Mouse (Mus musculus): ENCODE measurements around the gene Tssk3.
"Not testable (repeated sequence)": the region's sequence is repeated elsewhere in the genome, so short reads cannot be mapped to it uniquely, and the experiment has no call there.

Tssk3 gene

DNA sequence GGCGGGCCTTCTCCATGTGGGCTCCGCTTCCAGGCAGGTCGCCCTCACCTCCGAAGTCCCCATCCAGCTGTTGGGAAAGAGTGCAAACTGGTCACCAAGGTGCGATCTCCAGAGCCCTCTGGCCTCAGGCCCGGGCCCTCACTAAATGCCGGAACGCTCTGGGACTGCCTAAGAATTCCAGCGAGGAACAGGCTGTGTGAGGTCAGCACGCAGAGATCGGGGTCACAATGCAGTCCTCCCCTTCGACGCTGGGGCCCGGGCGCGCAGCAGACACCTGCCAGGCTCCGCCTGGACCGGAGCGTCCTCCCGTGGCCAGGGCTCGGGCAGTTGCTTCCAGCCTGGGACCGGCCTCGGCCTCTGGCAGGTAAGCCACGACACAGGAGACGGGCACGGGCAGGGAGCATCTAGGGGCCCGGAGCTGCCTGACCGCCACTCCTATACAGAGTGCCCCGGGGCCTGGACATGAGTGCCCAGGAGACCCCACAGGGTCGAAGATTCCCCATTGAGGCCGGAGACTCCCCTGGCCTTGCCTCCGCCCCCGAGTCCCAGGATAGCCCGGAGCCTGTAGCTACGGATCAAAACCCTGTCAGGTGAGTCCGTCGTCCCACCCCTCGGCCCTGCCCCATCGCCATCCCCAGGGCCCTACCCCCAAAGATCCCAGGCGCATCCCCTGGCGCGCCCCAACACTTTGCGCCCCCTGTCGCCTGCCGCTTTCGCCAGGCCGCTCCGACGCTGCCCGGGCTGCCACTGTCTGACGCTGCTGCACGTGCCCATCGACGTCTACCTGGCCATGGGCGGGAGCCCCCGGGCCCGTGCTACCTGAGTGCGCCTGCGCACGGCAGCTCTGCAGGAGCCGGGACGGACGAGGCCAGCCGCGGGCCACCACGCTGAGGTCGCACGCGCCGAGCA, at the start of gene Tssk3, which contains the start of gene Fam229a:
Gene Tssk3 (minus strand): TSS at position 51 of the 909 bp plus-strand sequence.
Gene Fam229a (plus strand): TSS at position 219 of the 909 bp plus-strand sequence.
- DNase-seq (ENCODE audit: inconsistent ontology term) = peak; percentile 42

DNA sequence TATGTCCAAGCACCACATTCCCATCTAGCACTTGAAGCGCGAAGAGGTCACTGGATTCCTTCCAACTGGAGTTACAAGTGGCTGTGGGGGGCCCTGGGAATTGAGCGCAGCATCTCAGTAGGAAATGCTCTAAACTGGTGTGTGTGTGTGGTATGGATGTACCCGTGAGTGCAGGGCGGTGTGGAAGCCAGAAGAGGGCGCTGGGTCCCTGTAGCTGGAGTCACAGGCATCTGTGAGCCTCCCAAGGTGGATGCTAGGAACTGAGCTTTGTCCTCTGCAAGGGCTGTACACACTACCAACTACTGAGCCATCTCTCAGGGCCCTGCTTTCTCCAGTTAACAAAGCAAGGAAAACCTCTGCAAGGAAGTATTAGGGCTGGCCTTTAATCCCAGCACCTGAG, 49.2 kb upstream of the Tssk3 start:
- no peak for DNase-seq (ENCODE audit: inconsistent ontology term)

DNA sequence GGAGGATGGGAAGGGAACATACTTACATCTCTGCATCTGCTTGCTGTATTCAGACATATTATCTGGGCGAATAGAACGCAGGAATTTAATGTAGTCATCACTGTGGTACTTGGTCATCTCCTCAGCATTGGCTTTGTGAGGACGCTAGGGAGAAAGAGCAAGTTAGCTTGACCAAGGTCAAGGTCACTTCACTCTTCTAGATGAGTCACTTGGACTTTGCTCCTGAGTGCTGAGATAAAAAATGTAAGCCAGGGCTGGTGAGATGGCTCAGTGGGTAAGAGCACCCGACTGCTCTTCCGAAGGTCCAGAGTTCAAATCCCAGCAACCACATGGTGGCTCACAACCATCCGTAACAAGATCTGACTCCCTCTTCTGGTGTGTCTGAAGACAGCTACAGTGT, 38.1 kb upstream of the Tssk3 start:
- not testable (repeated sequence) for DNase-seq (ENCODE audit: inconsistent ontology term)

DNA sequence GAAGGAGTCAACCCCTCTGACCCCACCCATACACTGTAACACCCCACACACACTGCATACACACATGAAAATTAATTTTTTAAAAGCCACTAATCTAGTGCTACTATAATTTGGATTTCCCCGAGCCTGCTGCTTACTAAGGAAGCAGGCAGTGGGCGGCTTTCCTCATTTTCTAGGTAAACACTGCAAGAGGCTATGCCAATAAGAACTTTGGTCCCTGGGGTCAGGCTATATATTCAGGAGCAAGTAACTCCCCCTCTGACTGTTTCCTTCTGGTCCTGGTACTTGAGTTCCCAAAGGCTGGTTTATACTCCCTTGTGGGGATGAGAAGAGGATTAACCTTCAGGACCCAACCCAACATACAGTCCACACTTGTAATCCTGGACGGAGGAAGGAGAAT, 35.1 kb upstream of the Tssk3 start:
- no peak for DNase-seq (ENCODE audit: inconsistent ontology term)

DNA sequence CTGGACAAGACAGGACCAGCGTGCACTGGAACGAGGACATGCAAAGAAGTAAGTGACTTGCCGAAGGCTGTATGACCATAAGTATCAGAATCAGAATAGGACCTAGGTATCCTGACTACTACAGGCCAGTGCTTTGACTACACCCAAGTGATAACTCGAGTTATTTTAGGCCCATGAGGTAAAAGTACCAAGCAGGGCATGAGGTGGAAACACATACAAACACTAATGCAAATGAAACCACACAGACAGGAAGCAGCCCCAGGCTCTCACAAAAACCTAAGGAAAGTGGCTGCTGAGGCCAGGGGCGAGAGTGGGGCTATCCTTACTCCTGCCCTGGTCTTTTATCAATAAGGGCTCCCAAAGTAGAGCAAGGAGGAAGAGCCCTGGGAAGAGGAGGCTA, 34.5 kb upstream of the Tssk3 start:
- no peak for DNase-seq (ENCODE audit: inconsistent ontology term)

DNA sequence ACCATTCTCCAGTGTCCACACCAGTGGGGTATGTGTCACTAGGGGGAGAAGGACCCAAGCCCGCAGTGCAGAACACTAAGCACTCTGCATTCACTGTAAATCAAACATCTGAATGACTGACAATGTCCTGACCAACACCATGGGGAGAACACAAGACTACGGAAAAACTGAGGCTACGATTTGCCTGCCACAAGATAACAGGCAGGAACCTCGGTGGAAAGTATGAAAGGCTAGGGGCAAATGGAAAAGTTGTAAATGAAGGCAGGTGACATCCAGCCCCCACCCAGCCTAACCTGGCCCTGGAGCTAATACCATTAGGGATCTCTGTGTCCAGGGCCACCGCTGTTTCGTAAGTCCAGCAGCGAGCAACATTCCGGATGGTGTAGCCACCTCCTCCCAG, 27.7 kb upstream of the Tssk3 start:
- DNase-seq (ENCODE audit: inconsistent ontology term) = no peak

DNA sequence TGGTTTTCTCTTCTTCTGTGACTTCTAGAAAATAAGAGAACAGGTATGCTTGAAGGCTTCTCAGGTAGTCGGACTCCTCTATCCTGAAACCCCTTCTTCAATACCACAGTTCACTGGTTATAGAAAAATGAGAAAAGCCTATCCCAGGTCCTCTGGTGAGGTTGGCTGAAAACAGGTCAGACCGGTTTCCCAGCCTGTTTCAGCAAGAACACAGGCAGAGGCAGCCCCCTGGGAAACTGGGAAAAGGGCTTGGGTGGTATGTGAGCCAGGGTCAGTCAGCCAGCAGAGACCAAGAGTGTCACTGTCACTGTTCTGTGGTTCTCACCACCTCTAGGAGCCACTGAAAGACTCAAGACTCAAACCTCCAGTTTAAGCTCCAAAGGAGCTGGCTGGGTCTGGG, 26.1 kb upstream of the Tssk3 start:
- DNase-seq (ENCODE audit: inconsistent ontology term) = no peak

DNA sequence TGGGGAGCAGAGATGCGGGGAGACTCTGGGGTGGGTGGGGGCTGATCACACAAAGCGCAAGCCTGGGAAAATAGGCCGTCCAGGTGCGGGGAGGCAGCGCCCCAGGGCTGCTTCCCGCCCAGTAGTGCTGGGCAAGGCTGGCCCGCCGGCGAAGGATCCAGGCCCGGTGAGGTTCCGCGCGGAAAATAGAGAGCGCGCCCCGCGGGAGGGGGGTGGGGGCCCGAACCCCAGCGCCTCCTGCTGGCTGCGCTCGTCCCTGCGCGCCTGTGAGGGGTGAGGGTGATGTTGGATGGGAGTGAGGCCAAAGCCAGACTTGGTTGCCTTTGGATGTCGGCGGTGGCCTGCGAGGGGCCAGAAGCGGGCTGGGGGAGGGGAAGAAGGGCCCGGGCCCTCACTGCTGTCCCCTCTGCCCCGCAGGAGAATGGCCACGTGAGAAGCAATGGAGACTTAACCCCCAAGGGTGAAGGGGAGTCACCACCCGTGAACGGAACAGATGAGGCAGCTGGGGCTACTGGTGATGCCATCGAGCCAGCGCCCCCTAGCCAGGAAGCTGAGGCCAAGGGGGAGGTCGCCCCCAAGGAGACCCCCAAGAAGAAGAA, 23.6 kb upstream of the Tssk3 start:
- DNase-seq (ENCODE audit: inconsistent ontology term) = peak; percentile 73

DNA sequence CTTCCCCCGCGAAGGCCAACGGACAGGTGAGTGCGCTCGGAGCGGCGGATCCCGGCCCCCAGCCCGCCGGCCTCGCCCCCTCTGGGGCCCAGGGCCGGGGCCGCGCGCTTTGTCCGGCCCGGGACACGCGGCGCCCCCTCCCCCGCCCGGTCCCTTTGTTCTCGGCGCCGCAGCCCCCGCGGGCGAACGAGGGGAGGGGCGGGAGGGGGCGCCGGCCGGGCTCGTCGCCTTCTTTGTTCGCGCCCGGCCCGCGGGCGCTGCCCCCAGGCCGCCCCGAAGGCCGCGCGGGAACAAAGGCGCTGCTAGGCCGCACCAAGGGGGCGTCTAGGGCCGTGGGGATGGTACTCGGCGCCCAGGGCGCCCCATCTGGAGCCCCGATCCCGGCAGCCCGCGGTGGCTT, 23.1 kb upstream of the Tssk3 start:
- no peak for DNase-seq (ENCODE audit: inconsistent ontology term)

DNA sequence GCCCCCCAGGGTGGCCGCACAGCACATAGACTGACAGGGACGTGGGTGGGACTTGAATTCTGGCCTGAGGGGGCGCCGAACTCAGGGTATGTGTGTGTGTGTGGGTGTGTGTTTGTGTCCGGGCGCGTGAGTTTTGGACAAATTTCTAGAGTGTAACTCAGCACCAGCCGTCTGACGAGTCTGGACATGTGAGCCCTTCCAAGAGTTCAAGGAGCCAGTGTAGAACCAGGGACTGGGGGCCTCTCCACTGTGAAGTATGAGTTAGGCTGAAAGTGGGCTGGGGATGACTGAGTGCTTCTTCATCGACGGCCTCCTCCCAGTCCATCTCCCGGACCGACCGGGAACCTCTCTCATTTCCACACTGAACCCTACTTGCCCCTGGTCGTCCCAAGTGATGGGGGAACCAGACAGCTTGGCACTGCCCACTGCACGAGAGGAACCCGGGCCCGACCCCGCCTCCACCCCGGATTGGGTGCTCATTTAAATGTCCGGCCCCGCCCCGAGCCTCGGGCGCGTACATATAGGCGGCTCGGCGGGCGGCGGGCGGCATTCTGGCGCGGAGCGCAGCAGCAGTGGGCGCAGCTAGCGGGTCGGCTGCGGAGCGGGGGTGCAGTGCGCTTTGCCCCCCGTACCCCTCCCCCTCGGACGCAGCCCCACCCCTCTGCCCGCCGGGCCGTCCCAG, 22.4 kb upstream of the Tssk3 start, which contains the start of gene Marcksl1:
Gene Marcksl1 (plus strand): TSS at position 496 of the 682 bp plus-strand sequence.
- peak; percentile 95 for DNase-seq (ENCODE audit: inconsistent ontology term)

DNA sequence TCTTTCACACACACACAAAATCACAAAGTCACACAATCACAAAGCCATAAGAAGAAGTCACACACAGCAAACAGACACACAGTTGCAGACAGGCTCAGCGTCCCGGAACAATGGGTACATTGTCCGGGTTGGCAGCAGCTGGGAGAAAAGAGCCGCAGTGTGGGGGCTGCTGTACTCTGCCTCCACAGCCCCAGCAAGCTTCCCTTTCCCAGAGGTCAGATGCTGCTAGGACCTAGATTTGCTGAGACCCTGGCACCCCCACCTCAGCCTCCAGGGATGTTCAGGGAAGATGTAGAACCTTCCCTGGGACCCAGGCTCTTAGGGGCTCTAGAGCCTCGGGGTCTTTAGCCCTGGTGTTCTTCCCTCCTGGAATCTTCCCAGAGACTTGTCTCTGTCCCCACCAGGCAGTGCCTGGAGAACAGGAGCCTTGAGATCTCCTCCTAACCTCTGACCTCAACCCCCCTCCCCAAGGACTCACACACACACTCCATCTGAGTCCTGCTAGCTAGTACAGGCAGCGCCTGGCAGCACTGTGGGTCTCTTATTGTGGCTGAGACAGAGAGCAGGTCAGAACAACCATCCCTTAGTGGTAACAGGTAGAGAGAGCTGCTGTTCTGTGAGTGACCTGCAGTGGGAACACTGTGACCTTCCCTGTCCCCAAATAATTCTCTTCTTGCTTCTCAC, 20.7 kb upstream of the Tssk3 start:
- peak; percentile 31 for DNase-seq (ENCODE audit: inconsistent ontology term)

DNA sequence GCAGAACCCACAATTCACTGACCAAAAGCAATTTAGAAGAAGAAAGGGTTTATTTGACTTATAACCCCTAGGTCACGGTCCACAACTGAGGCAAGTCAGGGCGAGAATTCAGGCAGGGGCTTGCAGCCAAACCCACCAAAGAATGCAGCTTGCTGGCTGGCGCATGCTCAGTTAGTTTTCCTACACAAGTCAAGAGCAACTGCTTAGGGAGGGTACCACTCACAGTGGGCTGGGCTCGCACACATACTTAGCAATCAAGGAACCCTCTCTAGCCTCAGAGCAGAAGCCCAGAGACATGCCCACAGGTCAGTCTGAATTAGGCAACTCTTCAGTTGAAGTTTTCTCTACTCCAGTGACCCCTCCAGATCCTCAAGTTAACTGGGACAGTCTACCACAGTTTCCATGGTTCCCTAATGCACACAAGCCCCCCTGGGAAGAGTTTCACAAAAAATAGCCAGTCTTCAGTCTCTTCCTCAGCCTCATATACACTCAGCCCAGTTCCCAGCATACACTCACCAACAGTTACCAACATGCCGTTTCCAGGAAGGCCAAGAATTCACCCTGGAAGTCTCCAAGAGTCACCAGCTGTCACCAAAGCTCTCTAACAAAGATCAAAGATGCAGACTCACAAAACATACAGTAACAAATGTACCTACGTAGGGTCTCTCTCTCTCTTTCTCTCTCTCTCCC, 20.0 kb upstream of the Tssk3 start:
- DNase-seq (ENCODE audit: inconsistent ontology term) = peak; percentile 69

DNA sequence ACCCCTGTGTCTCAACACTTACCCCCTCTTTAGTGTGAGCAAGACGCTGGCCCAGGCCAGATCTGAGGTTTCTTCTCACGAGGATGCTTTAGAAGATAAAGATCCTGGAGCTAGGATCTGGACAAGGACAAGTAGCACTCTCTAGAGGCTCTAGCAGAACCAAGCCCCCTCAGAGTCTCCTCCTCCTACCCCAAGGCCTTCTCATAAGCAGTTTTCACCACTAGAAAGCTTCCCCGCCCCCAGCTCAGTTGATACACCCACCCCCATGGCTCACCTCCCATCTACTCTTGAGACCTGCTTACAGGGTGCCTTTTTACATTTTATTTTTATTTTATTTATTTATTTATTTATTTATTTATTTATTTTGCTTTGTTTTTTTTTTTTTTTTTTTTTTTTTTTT, 18.8 kb upstream of the Tssk3 start:
- DNase-seq (ENCODE audit: inconsistent ontology term) = no peak

DNA sequence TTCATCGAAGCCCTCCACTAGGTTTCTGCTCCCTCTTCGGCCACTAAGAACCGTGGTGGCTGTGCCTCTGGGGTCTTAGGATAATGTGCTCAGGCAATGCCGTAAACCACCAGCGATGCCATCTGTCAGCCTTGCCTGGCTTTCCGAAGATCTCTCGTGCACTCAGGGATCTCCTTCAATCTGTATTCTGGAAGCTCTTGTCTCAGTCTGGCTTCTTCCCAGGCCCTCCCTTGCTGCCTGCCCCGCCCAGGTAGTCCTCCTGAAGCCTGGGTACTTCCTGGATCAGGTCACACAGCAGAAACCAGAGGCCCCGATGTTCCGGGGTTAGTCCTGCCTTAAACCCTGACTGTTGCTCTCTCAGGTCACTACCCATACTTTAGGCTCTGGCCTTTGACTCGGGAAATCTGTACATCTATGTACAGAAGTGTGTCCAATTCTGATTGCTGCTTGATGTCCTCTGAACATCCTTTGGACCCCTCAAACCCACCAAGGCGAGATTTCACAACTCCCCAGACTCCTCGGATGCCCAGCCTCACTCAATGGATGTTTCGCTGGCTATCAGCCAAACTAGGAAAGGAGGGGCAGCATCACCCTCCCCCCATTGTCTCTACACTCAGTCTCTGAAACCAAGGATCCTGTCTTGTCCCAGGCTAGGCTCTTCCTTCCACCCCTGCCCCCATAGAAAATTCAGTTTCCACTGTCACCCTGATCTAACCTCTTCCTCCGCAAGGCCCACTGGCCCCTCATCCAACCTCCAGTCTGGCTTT, 18.2 kb upstream of the Tssk3 start:
- no peak for DNase-seq (ENCODE audit: inconsistent ontology term)

DNA sequence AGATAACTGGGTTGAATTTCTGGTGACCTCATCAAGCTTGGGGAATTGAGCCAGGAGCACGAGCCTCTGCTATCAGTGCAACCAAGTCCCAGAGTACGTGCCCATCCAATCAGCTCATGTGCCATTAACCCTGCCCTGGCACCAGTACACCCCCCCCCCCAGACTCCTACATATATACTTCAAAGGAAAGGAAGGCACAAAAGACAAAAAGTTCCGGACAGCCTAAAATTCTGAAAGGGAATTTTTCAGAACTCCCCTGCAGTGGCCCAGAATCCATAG, 17.4 kb upstream of the Tssk3 start:
- no peak for DNase-seq (ENCODE audit: inconsistent ontology term)

DNA sequence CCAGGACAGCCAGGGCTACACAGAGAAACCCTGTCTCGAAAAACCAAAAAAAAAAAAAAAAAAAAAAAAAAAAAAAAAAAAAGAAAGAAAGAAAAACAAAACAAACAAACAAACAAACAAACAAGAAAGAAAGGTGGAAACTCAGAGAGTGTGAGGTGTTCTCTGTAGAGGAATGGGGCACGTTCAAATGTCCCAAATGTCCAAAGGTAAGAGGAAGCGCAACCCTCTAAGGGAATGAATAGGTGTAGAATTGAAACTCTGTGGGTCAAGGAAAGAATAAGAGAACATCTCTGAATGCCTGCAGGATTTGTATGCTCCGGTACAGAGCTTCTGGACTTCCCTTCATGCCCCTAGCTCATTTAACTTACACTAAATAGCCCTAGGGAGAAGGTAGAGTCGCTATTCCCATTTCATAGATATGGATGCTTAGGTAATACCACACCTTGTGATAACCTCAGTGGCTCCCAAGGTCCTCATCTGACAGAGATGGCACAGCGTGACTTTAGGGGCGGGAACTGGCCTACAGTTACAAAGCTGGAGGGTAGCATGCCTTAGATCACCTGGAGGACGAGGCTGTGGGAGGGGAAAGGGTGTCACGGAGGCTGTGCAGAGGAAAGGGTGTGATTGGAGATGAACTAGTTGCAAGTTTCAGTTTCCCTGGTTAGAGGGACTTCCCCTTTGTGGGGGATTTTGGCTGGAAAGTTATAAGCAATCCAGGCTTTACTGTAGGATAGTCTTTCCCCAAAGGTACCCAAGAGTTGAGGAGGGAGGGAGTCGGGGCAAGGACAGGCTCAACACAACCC, 16.8 kb upstream of the Tssk3 start:
- no peak for DNase-seq (ENCODE audit: inconsistent ontology term)

DNA sequence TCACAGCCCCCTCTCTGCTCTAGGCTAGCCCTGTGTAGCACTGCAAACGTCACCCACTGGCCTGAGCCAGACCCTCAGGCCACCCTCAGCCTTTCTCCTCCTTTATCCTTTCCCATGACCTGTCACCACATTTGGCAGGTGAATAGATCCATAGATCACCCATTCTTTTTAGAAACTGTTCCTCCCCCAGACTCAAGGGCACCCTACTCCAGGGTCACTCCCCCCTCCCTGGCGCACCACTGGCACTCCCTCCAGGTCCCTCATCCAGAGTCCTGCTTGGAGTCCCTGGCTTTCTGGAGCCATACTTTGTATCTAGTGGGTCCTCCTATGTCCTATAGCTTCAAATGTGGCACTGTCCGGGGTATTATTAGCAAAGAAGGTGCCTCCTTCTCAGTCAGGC, 14.7 kb upstream of the Tssk3 start:
- no peak for DNase-seq (ENCODE audit: inconsistent ontology term)

DNA sequence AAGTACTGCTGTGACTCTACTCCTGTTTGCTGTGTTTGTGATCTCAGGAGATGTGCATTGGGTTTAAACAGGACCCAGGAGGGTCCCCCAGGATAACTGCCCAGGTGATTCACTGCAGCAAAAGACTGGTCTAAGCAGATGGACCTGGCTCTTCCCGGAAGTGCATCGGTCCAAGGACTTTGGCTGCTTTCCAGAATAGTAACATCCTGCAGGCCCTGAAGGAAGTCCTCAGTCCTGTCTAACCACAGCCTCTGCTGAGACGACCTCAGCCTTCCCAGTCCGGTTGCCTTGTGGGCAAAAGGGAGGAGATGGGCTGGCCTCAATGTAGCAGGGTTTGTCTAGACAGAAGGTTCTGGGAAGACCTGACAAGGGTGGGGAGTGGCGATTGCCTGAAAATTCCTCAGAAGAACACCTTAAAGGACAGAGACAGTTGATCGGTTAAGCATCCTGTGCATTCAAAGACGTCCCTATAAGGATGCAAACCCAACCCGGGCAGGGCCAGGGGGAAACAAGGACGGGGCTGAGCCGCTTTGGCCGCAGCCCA, 12.2 kb upstream of the Tssk3 start:
- DNase-seq (ENCODE audit: inconsistent ontology term) = no peak

DNA sequence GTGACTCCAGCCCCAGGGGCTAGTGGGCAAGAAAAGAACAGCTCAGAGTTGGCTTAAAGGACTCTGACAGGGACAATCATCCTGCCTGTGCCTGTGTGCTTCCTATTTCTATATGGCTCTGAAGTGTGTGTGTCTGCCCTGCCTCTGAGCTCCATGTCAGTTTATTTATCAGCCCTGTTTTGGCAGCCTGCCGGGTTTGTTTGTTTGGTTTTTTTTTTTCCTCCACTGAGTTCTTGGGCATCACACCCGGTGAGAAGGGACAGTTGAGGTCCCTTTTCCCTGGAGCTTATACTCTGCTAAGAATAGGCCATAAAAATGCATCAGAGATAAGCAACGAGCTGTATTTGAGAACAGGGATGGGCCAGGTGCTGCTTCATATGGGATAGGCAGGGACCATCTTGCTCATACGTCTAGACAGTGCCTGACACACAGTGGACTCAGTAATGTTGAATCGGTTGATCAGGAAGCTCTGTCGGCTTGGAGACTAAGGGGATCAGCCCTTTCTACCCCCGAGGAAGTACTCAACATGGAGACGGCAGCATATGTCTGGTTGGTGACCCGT, 11.6 kb upstream of the Tssk3 start:
- DNase-seq (ENCODE audit: inconsistent ontology term) = no peak

All from Muller cell, postnatal 12 days (primary cell).